Comparison of ENCODE assay signal across 8 mouse cellular contexts in the genomic region with DNA sequence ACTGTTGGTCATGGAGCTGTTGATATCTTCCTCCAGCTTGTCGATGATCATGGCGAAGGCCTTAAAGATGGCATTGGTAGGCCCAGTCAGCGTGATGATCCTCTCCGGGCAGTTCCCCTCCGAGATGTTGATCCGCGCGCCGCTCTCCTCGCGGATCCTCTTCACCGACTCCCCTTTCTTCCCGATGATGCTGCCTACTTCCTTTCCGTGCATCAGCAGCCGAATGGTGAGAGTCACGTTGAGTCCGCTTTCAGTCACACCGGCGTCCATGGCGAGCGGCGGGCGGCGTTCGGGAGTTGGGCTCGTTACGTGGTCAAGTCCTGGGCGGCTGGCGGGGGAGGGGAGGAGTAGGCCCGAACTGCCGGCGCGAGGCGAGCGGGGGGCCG. TPM values are rescaled to one million over a fixed set of nuclear protein-coding genes. Genes with fewer than 3 reads are reported as not detected.
DNase-seq lines count a peak whose midpoint lies in the region; ATAC-seq lines count a peak whose summit lies in the region.

No protein-coding gene starts in this region.

- peak; percentile 69 for DNase-seq in adrenal gland, adult 8-10 months
- DNase-seq in adrenal gland, postnatal 36 days = no peak
- DNase-seq in 3134 (ENCODE audit: extremely low read depth, insufficient read length, low spot score) = peak; percentile 83
- peak; percentile 40 for DNase-seq in brain, embryonic 18.5 days (ENCODE audit: low read depth, low spot score)
- peak; percentile 77 to 84 for DNase-seq in frontal cortex, postnatal 36 days (ENCODE audit: low spot score in 2 of 2)
- DNase-seq in layer of hippocampus, adult 8-10 months (ENCODE audit: low spot score in 2 of 2) = peak; percentile 66 to 75
- peak; percentile 53 for DNase-seq in skeletal muscle tissue, adult 2 months (ENCODE audit: low read depth, low spot score)

- peak; percentile 11; the same call in 1 of the 2 replicates for ATAC-seq in megakaryocyte-erythroid progenitor cell, adult 5-6 weeks (replicated peaks; ENCODE audit: low FRiP score, low TSS enrichment, poor library complexity, severe bottlenecking)

RNA-seq across cellular contexts. Expression of gene Pcbp1, which starts 0.5 kb away (rescaled TPM):
- total RNA-seq in adrenal gland, adult 8-10 months (2022) = 100 to 1,000 TPM; 286 to 319 (median 308) TPM
- total RNA-seq in adrenal gland, postnatal 36 days (2021) = 100 to 1,000 TPM; 316 to 364 TPM
- 100 to 1,000 TPM; 172 to 184 (median 178) TPM for total RNA-seq in layer of hippocampus, adult 8-10 months (2022)
- 289 and 315 TPM in 2 replicates for total RNA-seq in megakaryocyte-erythroid progenitor cell, adult 5-6 weeks (2014; fragmentation: Nextera tagmentation)
- 118 and 123 TPM in 2 replicates for total RNA-seq in megakaryocyte-erythroid progenitor cell, adult 5-6 weeks (2017)

Comparison
In these comparisons a context has a peak if more than half of its experiments do, and no peak if none do; other contexts are left out.
1. DNase-seq: peak in adrenal gland, adult 8-10 months (single experiment), 3134 (single experiment), brain, embryonic 18.5 days (single experiment), frontal cortex, postnatal 36 days (2 of 2), layer of hippocampus, adult 8-10 months (2 of 2) and skeletal muscle tissue, adult 2 months (single experiment); none in adrenal gland, postnatal 36 days (0 of 2).